Mouse (Mus musculus) kidney, embryonic 14.5 days (tissue): ENCODE measurements around the gene Srp72. TPM values are rescaled to one million over a fixed set of nuclear protein-coding genes. Genes with fewer than 3 reads are reported as not detected.
"Not testable (repeated sequence)": the region's sequence is repeated elsewhere in the genome, so short reads cannot be mapped to it uniquely, and the experiment has no call there.

Experiments
- ATAC-seq: fragments of 200-750 bp; cut with Nextera tagmentation; 2 replicates; pipeline ENCODE4 v1.8.0; 2017; ENCODE audit warnings: moderate number of reproducible peaks, mild to moderate bottlenecking, moderate TSS enrichment, moderate library complexity; ENCODE audit not compliant: low FRiP score, low TSS enrichment
- H3K27ac ChIP-seq: fragments of 300-500 bp; sonication (generic); 2 replicates; pipeline ENCODE4 v1.5.1; 2014; ENCODE audit warnings: low read depth, mild to moderate bottlenecking, low read length, moderate library complexity, mixed read lengths
- H3K27me3 ChIP-seq: fragments of 300-500 bp; sonication (generic); 2 replicates; pipeline ENCODE4 v1.6.1; 2014; ENCODE audit warnings: mild to moderate bottlenecking, low read length; ENCODE audit not compliant: control insufficient read depth, insufficient read depth
- H3K36me3 ChIP-seq: fragments of 300-500 bp; sonication (generic); 2 replicates; pipeline ENCODE4 v1.6.1; 2014; ENCODE audit warnings: low read length, mixed read lengths; ENCODE audit not compliant: control insufficient read depth, insufficient read depth
- H3K4me1 ChIP-seq: fragments of 300-500 bp; sonication (generic); 2 replicates; pipeline ENCODE4 v1.6.1; 2014; ENCODE audit warnings: low read length, mixed read lengths; ENCODE audit not compliant: control insufficient read depth, insufficient read depth
- H3K4me2 ChIP-seq: fragments of 300-500 bp; sonication (generic); replicated peaks from 2 replicates; pipeline ENCODE4 v1.6.1; 2014; ENCODE audit warnings: low read depth, mild to moderate bottlenecking, low read length
- H3K4me3 ChIP-seq: fragments of 300-500 bp; sonication (generic); 2 replicates; pipeline ENCODE4 v1.5.1; 2014; ENCODE audit warnings: mild to moderate bottlenecking, low read length
- H3K9ac ChIP-seq: fragments of 300-500 bp; sonication (generic); 2 replicates; pipeline ENCODE4 v1.6.1; 2014; ENCODE audit warnings: low read depth, mild to moderate bottlenecking, low read length, moderate library complexity
- H3K9me3 ChIP-seq: fragments of 300-500 bp; sonication (generic); 2 replicates; pipeline ENCODE4 v1.6.1; 2016; ENCODE audit warnings: low read length; ENCODE audit not compliant: control insufficient read depth
- WGBS: fragments of 180-500 bp; shearing (Covaris S2); extraction: QIAGEN DNeasy Blood & Tissue Kit; methylation state at CpG from one replicate; pipeline ENCODE4 v1.1.7; 2014; 5-methylcytosine and 5-hydroxymethylcytosine counted together
- polyA plus RNA-seq: library from polyadenylated mRNA; unstranded; fragments of >200 nt; fragmentation: Nextera tagmentation; extraction: Ambion mirVana; gene quantifications from 2 replicates; pipeline ENCODE4 v1.2.1, GENCODE M21; 2014

Srp72 gene
- polyA plus RNA-seq, 1 experiment from 2014 or later: 103 TPM

DNA sequence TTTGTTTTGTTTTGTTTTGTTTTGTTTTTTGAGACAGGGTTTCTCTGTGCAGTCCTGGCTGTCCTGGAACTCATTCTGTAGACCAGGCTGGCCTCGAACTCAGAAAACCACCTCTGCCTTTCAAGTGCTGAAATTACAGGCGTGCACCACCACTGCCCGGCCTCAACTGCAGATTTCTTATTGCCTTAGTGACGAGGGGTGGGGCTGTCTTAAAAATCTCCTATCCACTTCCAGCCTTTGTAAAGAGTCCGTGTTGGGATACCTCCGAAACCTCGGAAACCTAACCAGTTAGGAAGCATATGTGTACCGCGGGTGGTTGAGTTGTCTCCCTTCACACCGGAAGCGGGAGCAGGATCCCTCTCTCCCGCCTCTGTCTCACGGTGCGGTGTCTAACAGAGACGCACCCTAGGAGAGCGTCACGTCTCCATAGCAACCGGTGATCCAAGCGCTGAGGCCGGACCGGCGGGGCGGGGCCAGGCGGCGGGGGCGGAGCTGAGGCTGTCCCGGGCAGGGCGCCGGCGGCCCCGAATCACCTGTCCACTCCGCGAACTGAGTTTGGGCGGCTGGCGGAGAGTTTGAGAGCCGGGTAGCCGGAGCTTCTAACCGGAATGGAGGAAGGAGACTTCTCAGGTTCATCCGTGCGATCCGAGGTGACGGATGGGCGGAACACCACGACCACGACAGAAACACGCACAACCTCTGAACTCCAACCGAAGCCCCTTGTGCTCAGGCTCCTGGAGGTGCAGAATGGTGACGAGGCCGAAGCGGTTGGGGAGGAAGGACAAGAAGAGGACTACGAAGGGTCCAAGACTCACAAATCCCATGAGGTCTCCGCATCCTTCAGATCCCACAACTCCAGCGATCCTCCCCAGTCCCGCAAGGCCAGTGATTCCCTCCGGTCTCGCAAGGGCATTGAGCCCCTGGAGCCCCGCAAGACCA lies 41.3 kb downstream of the Srp72 start, which contains the start of gene Thegl:
Gene Thegl, plus strand, starts transcription at position 480 of the 939 bp plus-strand sequence.
- Histone ChIP-seq H3K4me3 (peak within 1 kb of the TSS; percentile 49), H3K4me2 (peak within 1 kb of the TSS; percentile 73), H3K27me3 (no peaks in the 10 kb centered on the region; the same call in 1 of the 2 replicates), H3K9ac (peak within 1 kb of the TSS; percentile 40; the same call in 1 of the 2 replicates), H3K4me1 (no peaks in the 10 kb centered on the region; the same call in 1 of the 2 replicates), H3K36me3 (no peaks in the 10 kb centered on the region), H3K9me3 (no peaks in the 10 kb centered on the region), H3K27ac (no peak within 1 kb of the TSS)
- 7% methylated on average over 57 of the region's 57 CpGs for WGBS
- peak; percentile 98 for ATAC-seq

DNA sequence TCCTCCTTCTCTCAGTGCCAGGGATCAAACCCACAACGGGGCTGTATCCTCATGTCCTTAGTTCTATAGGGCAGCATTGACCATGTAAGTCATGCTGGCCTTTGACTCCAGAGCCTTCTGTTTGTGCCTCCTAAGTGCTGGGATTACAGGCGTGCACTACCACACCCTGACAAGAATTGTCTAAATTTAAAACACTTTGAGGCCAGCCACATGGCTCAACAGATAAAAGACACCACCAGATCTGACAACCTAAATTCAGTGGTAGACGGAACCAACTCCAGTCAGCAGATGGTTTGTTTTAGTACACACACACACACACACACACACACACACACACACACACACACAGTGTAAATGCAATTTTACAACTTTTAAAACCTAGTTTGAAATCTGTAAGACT lies 53.6 kb downstream of the Srp72 start:
- no peak for ATAC-seq
- Histone ChIP-seq H3K9me3 (0 out of 2 replicates have a peak, but pooled peaks cover 2% of the 10 kb centered on the region), H3K36me3 (no peaks in the 10 kb centered on the region), H3K9ac (no peak overlapping the region), H3K27ac (no peak overlapping the region), H3K4me2 (no peak overlapping the region), H3K27me3 (no peaks in the 10 kb centered on the region), H3K4me3 (no peak overlapping the region), H3K4me1 (no peaks in the 10 kb centered on the region)
- 88% methylated on average over 3 of the region's 3 CpGs for WGBS

DNA sequence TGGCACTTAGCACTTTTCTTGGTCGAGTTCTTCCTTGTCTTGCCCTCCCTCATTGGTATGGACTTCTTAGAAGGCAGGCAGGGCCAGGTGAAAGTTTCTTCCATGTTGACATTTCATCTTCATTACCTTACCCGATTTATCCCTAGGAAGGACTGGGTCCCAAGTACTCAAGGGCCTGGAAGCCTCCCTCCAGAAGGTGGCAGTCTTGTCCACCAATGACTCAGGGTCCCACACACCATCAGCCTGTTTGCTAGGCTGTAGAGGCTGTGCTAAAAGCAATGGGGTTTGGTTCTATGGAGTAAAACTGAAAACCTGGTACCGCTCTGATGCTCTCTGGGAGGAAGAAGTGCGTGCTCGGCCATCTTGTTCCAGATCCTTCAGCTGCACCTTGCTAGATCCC lies 55.3 kb downstream of the Srp72 start:
- Histone ChIP-seq H3K9ac (no peak overlapping the region), H3K4me2 (no peak overlapping the region), H3K4me3 (no peak overlapping the region), H3K9me3 (no peaks in the 10 kb centered on the region), H3K4me1 (no peaks in the 10 kb centered on the region), H3K27me3 (no peaks in the 10 kb centered on the region), H3K36me3 (no peaks in the 10 kb centered on the region), H3K27ac (no peak overlapping the region)
- no peak for ATAC-seq
- WGBS: 85% methylated on average over 5 of the region's 5 CpGs

DNA sequence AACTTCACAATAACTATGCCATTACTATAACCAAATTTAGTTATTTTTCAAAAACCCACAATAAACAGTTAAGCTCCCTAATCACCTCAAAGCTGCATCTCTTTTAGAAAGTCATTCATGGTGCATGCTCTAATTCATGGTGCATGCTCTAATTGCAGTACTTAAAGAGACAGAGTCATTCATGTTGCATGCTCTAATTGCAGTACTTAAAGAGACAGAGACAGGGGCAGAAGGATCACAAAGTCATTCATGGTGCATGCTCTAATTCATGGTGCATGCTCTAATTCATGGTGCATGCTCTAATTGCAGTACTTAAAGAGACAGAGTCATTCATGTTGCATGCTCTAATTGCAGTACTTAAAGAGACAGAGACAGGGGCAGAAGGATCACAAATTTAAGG lies 60.6 kb downstream of the Srp72 start:
- not testable (repeated sequence) for H3K27me3 ChIP-seq, H3K9me3 ChIP-seq, H3K9ac ChIP-seq, H3K4me3 ChIP-seq, H3K36me3 ChIP-seq, H3K27ac ChIP-seq, H3K4me1 ChIP-seq, H3K4me2 ChIP-seq, ATAC-seq

DNA sequence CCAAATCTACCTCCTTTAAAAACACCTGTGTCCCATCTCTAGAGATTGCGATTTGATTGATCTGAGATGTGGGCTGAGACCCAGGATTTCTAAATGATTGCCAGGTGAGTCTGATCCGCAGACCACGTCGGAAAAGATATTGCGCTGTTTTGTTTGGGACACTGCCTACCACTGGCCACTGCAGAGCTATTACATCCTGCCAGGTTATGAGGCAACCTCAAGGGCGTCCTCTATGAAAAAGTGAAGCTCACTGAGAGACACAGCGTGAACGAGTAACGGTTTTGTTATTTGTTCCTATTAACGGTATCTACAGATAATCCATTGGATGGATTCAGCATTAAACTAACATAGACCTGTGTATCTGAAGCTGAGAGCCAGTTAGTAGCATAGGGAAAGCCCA lies 64.0 kb downstream of the Srp72 start:
- no peak overlapping the region for H3K4me2 ChIP-seq
- no peaks in the 10 kb centered on the region for H3K9me3 ChIP-seq
- ATAC-seq: no peak
- 90% methylated on average over 10 of the region's 10 CpGs for WGBS
- H3K27me3 ChIP-seq: no peaks in the 10 kb centered on the region
- H3K27ac ChIP-seq: no peak overlapping the region
- no peaks in the 10 kb centered on the region for H3K36me3 ChIP-seq
- no peak overlapping the region for H3K4me3 ChIP-seq
- no peaks in the 10 kb centered on the region for H3K4me1 ChIP-seq
- no peak overlapping the region for H3K9ac ChIP-seq

DNA sequence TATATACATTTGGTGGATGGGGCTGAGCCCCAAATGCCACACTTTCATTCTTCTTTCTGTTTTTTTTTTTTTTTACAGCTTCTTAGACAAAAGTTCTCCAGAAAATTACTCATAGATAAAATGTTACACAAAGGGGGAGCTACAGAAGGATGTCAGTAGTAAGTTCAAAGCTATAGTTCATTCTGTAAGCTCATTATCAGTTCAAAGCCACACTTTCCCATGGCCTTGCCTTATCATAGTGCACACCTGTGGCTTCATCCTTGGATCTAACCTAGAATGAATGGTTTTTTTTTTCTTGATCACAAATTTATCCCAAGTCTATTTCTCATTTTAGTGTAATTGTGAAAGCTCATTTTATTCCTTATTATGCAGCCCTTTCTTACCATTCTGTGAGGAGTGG lies 64.9 kb downstream of the Srp72 start:
- no peaks in the 10 kb centered on the region for H3K27me3 ChIP-seq
- H3K27ac ChIP-seq: no peak overlapping the region
- no peak overlapping the region for H3K4me3 ChIP-seq
- no peaks in the 10 kb centered on the region for H3K9me3 ChIP-seq
- no peak overlapping the region for H3K4me2 ChIP-seq
- H3K9ac ChIP-seq: no peak overlapping the region
- H3K4me1 ChIP-seq: no peaks in the 10 kb centered on the region
- no peak for ATAC-seq
- no peaks in the 10 kb centered on the region for H3K36me3 ChIP-seq

DNA sequence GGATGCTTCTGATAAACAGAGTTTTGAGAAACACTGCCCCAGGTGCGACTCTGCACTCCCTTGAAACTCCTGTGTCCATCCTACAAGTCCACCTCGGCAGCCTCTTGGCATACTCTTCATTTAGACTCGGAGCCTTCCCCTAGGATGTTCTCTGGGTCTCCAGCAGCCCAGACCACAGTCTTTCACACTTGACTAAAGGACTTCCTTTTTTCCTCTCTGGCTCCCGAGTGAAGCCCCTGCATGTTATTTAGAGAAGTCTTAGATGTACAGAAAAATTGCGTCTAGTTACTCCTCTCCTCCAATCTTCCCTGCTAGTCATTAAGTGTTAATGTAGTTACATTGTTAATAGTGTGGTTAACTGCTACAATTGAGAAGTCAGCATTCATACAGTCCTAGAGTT lies 69.9 kb downstream of the Srp72 start:
- no peaks in the 10 kb centered on the region for H3K4me1 ChIP-seq
- H3K9me3 ChIP-seq: no peaks in the 10 kb centered on the region
- no peak overlapping the region for H3K4me2 ChIP-seq
- ATAC-seq: no peak
- no peak overlapping the region for H3K27ac ChIP-seq
- no peaks in the 10 kb centered on the region for H3K36me3 ChIP-seq
- H3K27me3 ChIP-seq: no peaks in the 10 kb centered on the region
- 72% methylated on average over 5 of the region's 5 CpGs for WGBS
- no peak overlapping the region for H3K4me3 ChIP-seq
- no peak overlapping the region for H3K9ac ChIP-seq

Other genes starting within 250 kb of the Srp72 start
- 13.2 and 20.8 TPM in 2 replicates for gene Aasdh, start 69.2 kb upstream of the Srp72 start, polyA plus RNA-seq
- gene Paics, start 23.4 kb upstream of the Srp72 start, polyA plus RNA-seq: 343 and 349 TPM in 2 replicates
- 34.9 and 51.7 TPM in 2 replicates for gene Ppat, start 23.1 kb upstream of the Srp72 start, polyA plus RNA-seq
- gene Arl9, start 29.4 kb downstream of the Srp72 start, polyA plus RNA-seq: 0.41 TPM in 1 of 2 replicates, not detected in the other
- gene Thegl, start 41.3 kb downstream of the Srp72 start, polyA plus RNA-seq: not detected in 2 replicates
- 2.0 and 3.2 TPM in 2 replicates for gene Hopx, start 140.4 kb downstream of the Srp72 start, polyA plus RNA-seq
- 1.6 and 1.7 TPM in 2 replicates for gene Spink2, start 236.8 kb downstream of the Srp72 start, polyA plus RNA-seq